Mouse (Mus musculus) small intestine, adult 2 months (tissue): ENCODE data around the gene Slc15a3.

Experiments used
- CTCF ChIP-seq: fragments of 200-500 bp; IDR thresholded peaks from 2 replicates; pipeline ENCODE4 v1.5.1; 2012; ENCODE audit warnings: low read depth, mild to moderate bottlenecking, control low read depth, inconsistent platforms, low read length, moderate library complexity, mixed read lengths; ENCODE audit not compliant: insufficient replicate concordance, insufficient read length; ENCODE audit errors: extremely low read depth
- POLR2A ChIP-seq: fragments of 200-500 bp; IDR thresholded peaks from 2 replicates; pipeline ENCODE4 v1.6.1; 2012; ENCODE audit warnings: low read depth, mild to moderate bottlenecking, control low read depth, inconsistent platforms, low read length, moderate library complexity

DNA sequence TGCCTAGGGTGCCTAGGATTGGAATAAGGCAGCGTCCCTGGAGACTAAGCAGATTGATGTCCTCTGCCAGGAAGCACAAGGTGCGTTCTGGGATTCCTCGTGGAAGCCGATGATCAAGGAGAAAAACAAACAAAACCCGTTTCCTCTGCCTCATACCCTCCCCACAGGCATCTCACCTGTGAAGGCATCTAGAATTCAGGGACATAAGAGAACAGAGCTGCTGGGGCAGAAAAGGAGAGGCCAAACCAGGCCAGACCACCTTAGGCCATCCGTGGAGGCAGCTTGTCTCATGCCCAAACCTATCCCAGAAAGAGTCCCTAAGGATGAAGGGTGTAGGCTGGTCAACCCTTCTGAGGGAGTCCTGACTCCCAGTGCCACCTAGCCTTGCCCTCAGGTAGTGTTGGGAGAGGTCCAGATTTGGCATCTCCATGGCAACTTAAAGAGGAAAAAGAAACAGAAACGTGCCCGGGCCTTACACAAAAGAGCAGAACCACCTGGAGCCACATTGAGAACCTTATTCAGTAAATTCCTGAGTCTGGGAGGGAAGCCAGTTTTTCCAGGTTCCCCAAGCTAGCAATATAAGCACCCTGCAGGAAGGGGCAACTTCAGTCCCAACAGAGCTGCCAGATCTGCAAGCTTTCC, 30.5 kb downstream of the Slc15a3 start, which contains the start of gene Tmem132a:
- TF ChIP-seq POLR2A, result no peak
- TF ChIP-seq CTCF, result no peak
